Mouse (Mus musculus): ENCODE data around the gene Crocc2. TPM values are rescaled to one million over a fixed set of nuclear protein-coding genes. Genes with fewer than 3 reads are reported as not detected.

The Crocc2 gene
- polyA plus RNA-seq, 1 experiment from 2014 or later: 0.38 TPM

GRCm38 (mm10) chr1:93267207-93267606, 98.7 kb downstream of the Crocc2 start:
- no peaks in the 10 kb centered on the region for H3K27me3 ChIP-seq
- 57% methylated on average over 3 of the region's 3 CpGs for WGBS
- peaks cover under 1% of the 10 kb centered on the region for H3K4me1 ChIP-seq (replicated peaks)
- no peak overlapping the region for H3K4me3 ChIP-seq
- H3K9ac ChIP-seq: no peak overlapping the region
- no peak for ATAC-seq (ENCODE audit: low FRiP score)
- no peak overlapping the region for H3K27ac ChIP-seq
- H3K9me3 ChIP-seq: no peaks in the 10 kb centered on the region
- H3K4me2 ChIP-seq: no peak overlapping the region
- no peaks in the 10 kb centered on the region for H3K36me3 ChIP-seq

GRCm38 (mm10) chr1:93268246-93268645, 99.7 kb downstream of the Crocc2 start:
- H3K27ac ChIP-seq: no peak overlapping the region
- WGBS: 85% methylated on average over 2 of the region's 2 CpGs
- H3K9ac ChIP-seq: no peak overlapping the region
- H3K9me3 ChIP-seq: no peaks in the 10 kb centered on the region
- H3K4me1 ChIP-seq (replicated peaks): peaks cover 5% of the 10 kb centered on the region
- no peaks in the 10 kb centered on the region for H3K36me3 ChIP-seq
- no peak overlapping the region for H3K4me2 ChIP-seq
- no peaks in the 10 kb centered on the region for H3K27me3 ChIP-seq
- no peak for ATAC-seq (ENCODE audit: low FRiP score)
- no peak overlapping the region for H3K4me3 ChIP-seq

GRCm38 (mm10) chr1:93270516-93271240, 102.2 kb downstream of the Crocc2 start:
- no peaks in the 10 kb centered on the region for H3K36me3 ChIP-seq
- WGBS: 69% methylated on average over 3 of the region's 3 CpGs
- H3K4me2 ChIP-seq: no peak overlapping the region
- H3K9ac ChIP-seq: no peak overlapping the region
- ATAC-seq (ENCODE audit: low FRiP score): no peak
- no peaks in the 10 kb centered on the region for H3K27me3 ChIP-seq
- peaks cover 5% of the 10 kb centered on the region for H3K4me1 ChIP-seq (replicated peaks)
- no peak overlapping the region for H3K27ac ChIP-seq
- H3K4me3 ChIP-seq: no peak overlapping the region
- H3K9me3 ChIP-seq: no peaks in the 10 kb centered on the region

- Histone ChIP-seq H3K4me3 (no peak overlapping the region), H3K36me3 (no peaks in the 10 kb centered on the region), H3K4me1 (replicated peaks) (peaks cover 5% of the 10 kb centered on the region), H3K9me3 (no peaks in the 10 kb centered on the region), H3K4me2 (no peak overlapping the region), H3K9ac (no peak overlapping the region), H3K27ac (no peak overlapping the region), H3K27me3 (no peaks in the 10 kb centered on the region)
- WGBS: 83% methylated on average over 6 of the region's 6 CpGs
- ATAC-seq (ENCODE audit: low FRiP score): no peak
Measured at GRCm38 (mm10) chr1:93271751-93272150, 103.2 kb downstream of the Crocc2 start.

GRCm38 (mm10) chr1:93272409-93272821, 103.9 kb downstream of the Crocc2 start:
- Histone ChIP-seq H3K4me2 (peak overlapping the region; percentile 48), H3K27me3 (no peaks in the 10 kb centered on the region), H3K9me3 (no peaks in the 10 kb centered on the region), H3K27ac (no peak overlapping the region), H3K9ac (0 out of 2 replicates have a peak overlapping the region, but pooled peaks have one; percentile 31), H3K4me3 (peak overlapping the region; percentile 23), H3K36me3 (no peaks in the 10 kb centered on the region), H3K4me1 (replicated peaks) (peaks cover 5% of the 10 kb centered on the region)
- WGBS: 1% methylated on average over 16 of the region's 16 CpGs
- peak; percentile 80 for ATAC-seq (ENCODE audit: low FRiP score)

GRCm38 (mm10) chr1:93275561-93275960, 107.0 kb downstream of the Crocc2 start:
- WGBS: 78% methylated on average over 6 of the region's 6 CpGs
- H3K4me3 ChIP-seq: no peak overlapping the region
- no peak overlapping the region for H3K4me2 ChIP-seq
- H3K4me1 ChIP-seq (replicated peaks): peaks cover 5% of the 10 kb centered on the region
- no peak overlapping the region for H3K27ac ChIP-seq
- no peaks in the 10 kb centered on the region for H3K9me3 ChIP-seq
- H3K36me3 ChIP-seq: no peaks in the 10 kb centered on the region
- no peak overlapping the region for H3K9ac ChIP-seq
- H3K27me3 ChIP-seq: no peaks in the 10 kb centered on the region
- no peak for ATAC-seq (ENCODE audit: low FRiP score)

- no peak overlapping the region for H3K4me3 ChIP-seq
- 80% methylated on average over 7 of the region's 7 CpGs for WGBS
- peaks cover 5% of the 10 kb centered on the region for H3K4me1 ChIP-seq (replicated peaks)
- no peaks in the 10 kb centered on the region for H3K36me3 ChIP-seq
- H3K27ac ChIP-seq: no peak overlapping the region
- H3K27me3 ChIP-seq: no peaks in the 10 kb centered on the region
- no peaks in the 10 kb centered on the region for H3K9me3 ChIP-seq
- H3K9ac ChIP-seq: no peak overlapping the region
- no peak for ATAC-seq (ENCODE audit: low FRiP score)
- H3K4me2 ChIP-seq: no peak overlapping the region
Measured at GRCm38 (mm10) chr1:93277041-93277440, 108.5 kb downstream of the Crocc2 start.

Small RNAs within 50 kb of the gene (microRNA-seq; reads per million reads assigned to microRNA genes)
- not detected for gene Mir6901

Other genes with a start within 250 kb of the Crocc2 start
- 58.9 TPM in 2 replicates for gene Capn10, start 234.3 kb upstream of the Crocc2 start, polyA plus RNA-seq (2015; fragmentation: Nextera tagmentation; extraction: Ambion mirVana)
- gene Gpr35, start 217.9 kb upstream of the Crocc2 start, polyA plus RNA-seq (2015; fragmentation: Nextera tagmentation; extraction: Ambion mirVana): 0.39 and 0.65 TPM in 2 replicates
- not detected in 2 replicates for gene Aqp12, start 162.4 kb upstream of the Crocc2 start, polyA plus RNA-seq (2015; fragmentation: Nextera tagmentation; extraction: Ambion mirVana)
- gene Kif1a, start 66.8 kb upstream of the Crocc2 start, polyA plus RNA-seq (2015; fragmentation: Nextera tagmentation; extraction: Ambion mirVana): 340 and 349 TPM in 2 replicates
- not detected in 2 replicates for gene Agxt, start 33.5 kb upstream of the Crocc2 start, polyA plus RNA-seq (2015; fragmentation: Nextera tagmentation; extraction: Ambion mirVana)
- gene 2310007B03Rik, start 7.8 kb upstream of the Crocc2 start, polyA plus RNA-seq (2015; fragmentation: Nextera tagmentation; extraction: Ambion mirVana): 0.29 and 0.30 TPM in 2 replicates
- 8.8 and 9.3 TPM in 2 replicates for gene Sned1, start 67.1 kb downstream of the Crocc2 start, polyA plus RNA-seq (2015; fragmentation: Nextera tagmentation; extraction: Ambion mirVana)
- 35.8 and 36.2 TPM in 2 replicates for gene Mterf4, start 137.2 kb downstream of the Crocc2 start, polyA plus RNA-seq (2015; fragmentation: Nextera tagmentation; extraction: Ambion mirVana)
- 50.0 and 57.5 TPM in 2 replicates for gene Ppp1r7, start 174.1 kb downstream of the Crocc2 start, polyA plus RNA-seq (2015; fragmentation: Nextera tagmentation; extraction: Ambion mirVana)
- 6.5 and 7.0 TPM in 2 replicates for gene Pask, start 174.8 kb downstream of the Crocc2 start, polyA plus RNA-seq (2015; fragmentation: Nextera tagmentation; extraction: Ambion mirVana)
- gene Ano7, start 205.2 kb downstream of the Crocc2 start, polyA plus RNA-seq (2015; fragmentation: Nextera tagmentation; extraction: Ambion mirVana): 0.14 and 0.27 TPM in 2 replicates

All from hindbrain, embryonic 13.5 days (tissue).